Mouse (Mus musculus) megakaryocyte-erythroid progenitor cell, adult 5-6 weeks (primary cell): Measurements from ENCODE around the gene Gpr135. TPM values are rescaled to one million over a fixed set of nuclear protein-coding genes. Genes with fewer than 3 reads are reported as not detected.

Experiments
- ATAC-seq: replicated peaks from 2 replicates; pipeline ENCODE4 v1.8.0; 2016; ENCODE audit warnings: mild to moderate bottlenecking, inconsistent platforms; ENCODE audit not compliant: severe bottlenecking, poor library complexity, low FRiP score, low TSS enrichment
- total RNA-seq, 2 experiments: library from RNA; stranded (forward) in 1 of 2; stranded (reverse) in 1 of 2; fragments of 200-1000, 215-1000 nt in 1 of 2; fragments of >200 nt in 1 of 2; fragmentation: Nextera tagmentation in 1 of 2; gene quantifications; 2 replicates each; pipeline ENCODE4 v1.2.3; 2014 to 2017

Gene Gpr135
- total RNA-seq (2014; fragmentation: Nextera tagmentation) (not detected in 2 replicates), total RNA-seq (2017) (not detected in 2 replicates)

- peak; percentile 88 for ATAC-seq
Measured at GRCm38 (mm10) chr12:72070327-72071269, at the start of gene Gpr135. Gene Gpr135, minus strand, starts transcription at chr12:72071125.

DNA sequence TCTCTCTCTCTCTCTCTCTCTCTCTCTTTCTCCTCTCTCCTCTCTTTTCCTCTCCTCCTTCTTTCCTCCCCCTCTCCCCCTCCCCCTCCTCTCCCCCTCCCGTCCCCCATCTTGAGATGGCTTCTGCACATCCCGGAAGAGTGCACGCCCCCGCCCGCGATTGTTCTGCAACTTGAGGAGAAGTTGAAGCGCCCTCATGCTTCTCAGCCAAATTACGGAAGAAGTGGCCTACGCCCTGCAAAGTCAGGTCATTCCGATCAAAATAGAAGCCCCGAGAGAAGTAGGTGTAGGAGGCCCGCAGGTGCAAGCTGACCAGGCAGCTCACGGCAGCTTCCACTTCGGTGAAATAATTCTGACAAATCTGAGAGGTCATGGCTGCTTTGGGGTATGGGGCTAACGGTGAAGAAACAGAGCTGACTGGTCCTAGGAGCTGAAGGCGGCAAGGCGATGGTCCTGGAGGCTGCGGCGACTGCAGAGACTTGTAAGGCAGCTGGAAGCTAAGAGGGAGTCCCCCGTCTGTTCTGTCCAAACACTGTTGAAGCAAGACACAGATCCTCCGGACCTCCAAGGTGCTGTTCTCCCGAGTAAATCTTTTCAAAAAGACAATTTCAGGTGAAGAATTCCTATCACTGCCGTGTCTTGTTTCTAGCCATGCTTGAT, 44.9 kb upstream of the Gpr135 start:
- ATAC-seq: no peak

GRCm38 (mm10) chr12:72115126-72115525, 44.2 kb upstream of the Gpr135 start:
- ATAC-seq: no peak

GRCm38 (mm10) chr12:72104525-72105281, 33.8 kb upstream of the Gpr135 start:
- peak; percentile 96 for ATAC-seq

DNA sequence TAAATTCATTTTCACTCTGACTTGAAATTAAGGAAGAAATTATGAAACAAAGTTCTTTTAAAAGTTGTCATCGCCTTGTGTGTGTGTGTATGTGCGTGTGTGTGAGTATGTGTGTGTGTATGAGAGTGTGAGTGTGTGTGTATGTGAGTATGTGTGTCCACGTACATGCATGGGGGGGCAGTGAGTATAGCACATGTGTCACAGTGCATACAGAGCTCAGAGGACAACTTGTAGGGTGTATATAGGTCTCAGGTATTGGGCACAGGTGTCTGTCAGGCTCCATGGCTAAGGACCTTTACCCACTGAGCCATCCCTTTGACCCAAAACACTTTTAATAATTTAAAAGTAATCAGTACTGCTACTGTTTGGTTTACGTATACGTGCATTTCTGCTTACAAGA, 33.1 kb upstream of the Gpr135 start:
- no peak for ATAC-seq

DNA sequence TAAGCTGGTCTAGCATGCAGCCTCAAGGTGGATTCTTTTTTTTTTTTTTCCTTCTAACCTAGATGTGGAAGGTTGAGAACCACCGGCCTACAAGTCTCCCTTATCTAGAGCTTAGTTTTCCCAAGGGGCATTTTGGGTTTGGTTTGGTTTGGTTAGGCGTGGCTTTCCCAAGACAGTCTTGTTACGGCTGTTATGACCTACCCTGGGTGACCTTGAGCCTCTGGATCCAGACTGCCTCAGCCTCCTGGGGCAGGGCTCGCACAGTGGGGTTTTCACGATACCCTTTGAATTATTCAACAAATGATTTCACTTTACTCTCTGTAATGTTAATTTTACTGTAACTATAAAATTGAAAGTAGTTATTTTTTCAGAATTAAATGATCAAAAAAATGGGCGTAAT, 31.9 kb upstream of the Gpr135 start:
- no peak for ATAC-seq

GRCm38 (mm10) chr12:72096966-72097365, 26.0 kb upstream of the Gpr135 start:
- no peak for ATAC-seq

GRCm38 (mm10) chr12:72089802-72090201, 18.9 kb upstream of the Gpr135 start:
- ATAC-seq: no peak

GRCm38 (mm10) chr12:72086166-72086825, 15.4 kb upstream of the Gpr135 start:
- no peak; the same call in 1 of the 2 replicates for ATAC-seq

- ATAC-seq: peak; percentile 94
Measured at GRCm38 (mm10) chr12:72085329-72086165, 14.6 kb upstream of the Gpr135 start, which contains the start of the genes L3hypdh and Jkamp. Gene L3hypdh, minus strand, starts transcription at chr12:72085439. Gene Jkamp, plus strand, starts transcription at chr12:72085589.

DNA sequence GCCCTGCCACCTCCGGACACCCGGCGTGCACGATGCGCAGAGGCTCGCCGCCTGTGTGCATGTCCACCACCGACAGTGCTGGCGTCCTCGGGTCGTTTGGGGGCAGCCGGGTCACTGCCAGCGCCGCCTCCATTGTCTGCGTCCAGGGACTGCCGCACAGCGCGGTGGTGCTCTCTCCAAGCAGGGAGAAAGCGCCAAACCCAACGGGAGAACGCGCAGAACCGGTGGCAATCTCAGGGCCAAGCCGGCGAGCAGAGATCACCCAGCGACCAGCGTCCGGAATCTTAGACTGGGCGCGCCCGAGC, 14.1 kb upstream of the Gpr135 start:
- peak; percentile 31 for ATAC-seq

DNA sequence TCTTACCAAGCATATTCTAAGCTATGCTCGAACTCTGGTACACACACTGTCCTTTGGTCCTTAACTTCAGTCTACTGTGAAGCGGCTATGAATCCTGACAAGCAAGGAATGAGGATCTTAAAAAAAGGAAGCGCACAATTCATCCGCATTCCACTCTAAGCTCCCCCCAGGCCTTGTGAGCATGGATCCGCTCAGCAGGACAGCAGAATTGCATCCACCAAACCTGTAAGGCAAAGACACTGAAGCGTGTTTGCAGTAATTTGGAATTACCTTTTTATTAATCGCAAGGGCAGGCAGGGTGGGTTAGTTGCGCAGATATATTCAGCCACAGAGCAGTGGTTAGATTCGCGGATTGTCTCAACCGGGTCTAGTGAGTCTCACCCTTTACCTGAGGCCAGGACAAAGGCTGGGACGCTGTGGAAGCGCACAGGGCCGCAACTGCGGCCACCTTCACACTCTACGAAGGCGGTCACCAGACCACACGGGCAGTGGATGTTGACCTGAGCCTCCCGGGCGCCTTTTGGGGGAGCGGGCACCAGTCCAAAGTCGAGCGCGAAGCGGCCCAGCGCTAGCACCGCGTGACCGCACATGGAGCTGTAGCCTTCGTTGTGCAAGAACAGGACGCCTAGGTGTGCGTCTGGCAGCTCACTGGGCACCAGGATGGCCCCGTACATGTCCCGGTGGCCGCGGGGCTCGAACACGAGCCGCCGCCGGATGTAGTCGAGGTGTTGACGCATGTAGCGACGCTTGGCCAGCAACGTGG, 13.5 kb upstream of the Gpr135 start:
- peak; percentile 0; the same call in 1 of the 2 replicates for ATAC-seq

DNA sequence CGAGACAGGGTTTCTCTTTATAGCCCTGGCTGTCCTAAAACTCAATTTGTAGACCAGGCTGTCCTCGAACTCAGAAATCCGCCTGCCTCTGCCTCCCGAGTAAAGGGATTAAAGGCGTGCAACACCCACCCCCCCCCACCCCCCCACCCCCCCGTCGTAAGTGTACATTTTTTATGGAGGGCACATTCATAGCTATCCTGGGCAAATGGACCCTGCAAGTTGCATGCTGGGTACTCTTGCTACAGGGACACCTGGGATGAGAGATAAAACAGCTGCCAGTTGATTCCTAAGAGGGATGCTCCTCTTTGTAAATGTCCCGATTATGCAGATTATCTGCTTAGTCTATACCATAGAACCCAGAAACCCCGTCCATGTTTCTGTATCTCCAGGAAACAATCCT, 12.3 kb upstream of the Gpr135 start:
- no peak for ATAC-seq

- no peak for ATAC-seq
Measured at GRCm38 (mm10) chr12:72082370-72082769, 11.4 kb upstream of the Gpr135 start.

- no peak for ATAC-seq
Measured at GRCm38 (mm10) chr12:72081961-72082360, 11.0 kb upstream of the Gpr135 start.

DNA sequence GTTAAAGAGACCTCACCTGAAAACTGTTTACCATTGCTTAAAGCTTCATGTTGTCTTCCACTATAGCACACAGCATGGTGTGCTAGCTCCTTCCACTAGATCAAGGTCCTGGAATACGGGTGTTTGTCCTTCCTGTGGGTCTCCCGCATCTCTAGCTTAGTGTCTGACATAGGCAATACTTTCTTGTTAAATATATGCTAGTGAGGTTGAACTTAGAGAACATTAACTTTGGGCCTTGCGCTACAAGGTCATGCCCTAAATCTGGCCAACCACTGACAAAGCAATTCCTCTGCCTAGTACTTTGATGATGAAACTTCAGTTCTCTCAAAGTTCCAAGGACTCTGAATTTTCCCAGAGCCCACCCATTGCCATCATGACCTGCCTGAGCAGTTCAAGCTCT, 7.3 kb upstream of the Gpr135 start:
- no peak for ATAC-seq

DNA sequence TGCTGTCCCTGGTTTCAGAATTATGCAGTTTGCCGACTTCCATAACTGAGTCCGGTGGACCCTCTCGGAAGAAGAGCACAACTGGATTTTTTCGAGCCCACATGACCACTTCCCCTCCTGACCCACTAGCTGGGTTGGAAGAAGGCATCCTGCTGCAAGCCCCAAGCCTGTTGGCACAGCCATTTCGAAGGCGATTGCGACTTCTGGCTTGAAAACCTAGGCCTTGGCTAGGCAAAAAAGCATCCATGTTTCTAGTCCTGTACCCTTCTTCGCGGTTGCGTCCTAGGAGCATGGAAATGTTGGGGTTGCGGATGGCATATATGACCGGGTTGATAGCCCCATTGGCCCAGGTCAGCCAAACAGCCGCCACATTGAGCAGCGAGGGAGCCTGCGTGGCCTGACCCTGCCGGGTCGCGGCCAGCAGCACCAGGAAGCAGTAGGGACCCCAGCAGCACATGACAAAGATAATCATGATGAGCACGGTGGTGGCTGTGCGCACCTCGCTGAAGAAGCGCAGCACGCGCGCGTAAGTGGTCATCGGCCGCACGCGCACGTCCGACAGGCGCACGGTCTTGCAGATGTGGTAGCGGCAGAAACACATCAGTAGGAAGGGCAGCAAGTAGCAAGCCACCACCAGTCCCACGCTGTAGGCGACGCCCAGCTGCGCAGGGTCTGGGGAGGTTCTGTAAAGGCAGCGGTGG, 1.1 kb downstream of the Gpr135 start:
- peak; percentile 36; the same call in 1 of the 2 replicates for ATAC-seq
